Mouse (Mus musculus): ENCODE measurements around the gene Gpc6.

Gene Gpc6

DNA sequence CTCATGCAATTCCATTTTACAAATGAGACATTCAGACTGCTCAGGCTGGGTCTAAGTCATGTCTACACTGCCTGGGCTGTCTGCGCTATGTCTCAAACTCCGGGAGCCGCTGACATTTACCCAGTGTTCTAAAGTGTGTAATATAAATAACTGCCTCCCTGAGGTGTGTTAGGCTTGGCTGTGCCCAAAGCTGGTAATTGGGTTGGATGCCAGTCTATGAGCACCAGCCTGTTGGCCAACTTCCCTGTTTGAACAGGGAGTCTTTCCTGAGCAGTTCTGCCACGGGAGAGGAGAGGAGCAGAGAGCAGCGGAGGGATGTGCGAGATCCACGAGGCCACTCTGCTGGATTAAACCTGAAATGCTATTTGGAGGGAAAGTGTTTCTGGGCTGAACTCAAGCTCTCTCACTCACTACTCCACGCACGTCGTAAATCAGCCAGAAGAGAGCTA is 785.4 kb downstream of the Gpc6 start:
- no peak for DNase-seq (ENCODE audit: low spot score)

DNA sequence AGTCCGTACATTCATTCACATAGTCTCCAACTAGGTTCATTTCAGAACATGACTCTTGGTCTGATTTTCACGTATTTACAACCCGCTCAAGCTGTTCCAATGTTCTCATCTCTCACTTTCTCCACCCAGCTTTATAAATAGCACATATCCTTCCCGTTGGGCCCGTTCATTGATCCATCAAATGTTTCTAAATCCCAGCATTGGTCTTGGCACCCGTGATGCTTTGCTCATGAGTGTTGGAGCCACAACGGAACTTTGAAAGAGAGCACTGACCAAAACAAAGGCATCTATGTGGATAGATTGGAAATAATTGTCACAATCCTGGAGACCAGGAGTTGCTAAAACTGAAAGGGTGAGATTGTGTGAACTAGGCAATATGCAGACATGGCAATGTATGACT is 787.2 kb downstream of the Gpc6 start:
- no peak for DNase-seq (ENCODE audit: low spot score)

DNA sequence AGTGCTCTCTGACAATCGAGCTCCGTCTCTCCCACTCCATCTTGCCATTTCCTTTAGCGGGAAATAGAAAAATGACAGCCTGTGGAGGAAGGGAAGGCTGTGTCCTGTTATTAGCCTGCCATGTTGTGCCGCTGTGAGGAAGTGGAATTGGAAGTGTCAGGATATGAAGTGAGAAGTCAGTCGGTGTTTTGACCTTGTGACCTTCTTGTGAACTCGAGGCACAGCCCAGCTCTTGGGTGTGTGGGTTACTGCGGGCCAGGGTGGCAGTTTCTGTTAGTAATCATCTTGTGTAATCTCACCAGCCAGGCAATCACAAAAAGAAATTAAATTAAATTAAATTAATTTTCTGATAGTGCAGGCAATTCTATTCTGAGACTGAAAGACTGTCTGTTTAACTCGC is 789.0 kb downstream of the Gpc6 start:
- DNase-seq (ENCODE audit: low spot score): no peak

DNA sequence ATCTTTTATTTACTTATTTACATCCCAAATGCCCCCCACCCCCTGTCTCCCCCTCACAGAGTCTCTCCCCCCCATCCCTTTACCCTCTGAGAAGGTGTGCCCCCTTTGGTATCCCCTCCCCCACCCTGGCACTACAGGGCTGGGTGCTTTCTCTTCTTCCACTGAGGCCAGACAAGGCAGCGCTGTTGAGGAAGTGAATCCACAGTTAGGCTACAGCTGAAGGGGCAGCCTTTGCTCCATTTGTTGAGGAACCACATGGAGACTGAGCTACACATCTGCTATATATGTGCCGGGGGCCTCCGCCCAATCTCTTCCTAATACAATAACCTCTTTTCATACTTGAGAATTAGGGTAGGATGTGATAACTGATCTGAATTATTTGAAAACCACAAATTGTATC is 791.2 kb downstream of the Gpc6 start:
- no peak for DNase-seq (ENCODE audit: low spot score)

DNA sequence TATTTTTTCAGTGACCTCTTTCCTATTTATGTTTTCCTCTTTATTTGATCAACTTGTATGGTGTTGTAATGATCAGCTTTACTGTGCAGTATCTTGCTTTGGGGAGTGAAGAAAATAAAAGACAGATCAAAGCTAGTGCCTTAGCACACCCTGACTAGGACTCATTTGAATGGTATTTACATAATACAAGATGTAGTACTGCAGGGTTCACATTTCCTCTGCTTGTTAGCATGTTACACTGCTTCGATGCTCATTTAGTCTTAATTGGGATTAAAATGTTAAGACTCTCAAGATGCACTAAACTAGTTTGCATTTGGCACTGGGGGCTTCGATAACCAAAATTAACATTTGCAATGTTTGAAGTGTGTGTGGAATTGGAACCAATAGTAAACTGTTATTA is 803.6 kb downstream of the Gpc6 start:
- DNase-seq (ENCODE audit: low spot score): no peak

DNA sequence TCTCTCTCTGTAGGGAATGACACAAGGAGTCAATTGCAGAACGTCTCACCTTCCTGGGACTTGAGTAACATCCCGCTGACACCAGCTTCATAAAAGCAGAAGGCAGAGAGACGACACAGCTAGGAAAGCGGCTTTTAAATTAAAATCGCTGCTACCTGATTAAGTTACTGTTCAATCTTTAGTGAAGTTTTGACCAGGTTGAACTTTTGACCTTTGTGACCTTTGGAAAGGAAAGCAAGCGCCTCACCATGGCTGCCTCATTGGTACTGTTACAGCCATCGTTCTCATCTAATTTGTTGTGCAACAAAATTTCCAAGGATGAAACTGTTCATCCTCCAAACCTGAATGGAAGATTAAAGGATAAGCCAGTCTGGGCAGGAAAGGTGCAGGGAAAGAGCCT is 830.1 kb downstream of the Gpc6 start:
- DNase-seq (ENCODE audit: low spot score): no peak

DNA sequence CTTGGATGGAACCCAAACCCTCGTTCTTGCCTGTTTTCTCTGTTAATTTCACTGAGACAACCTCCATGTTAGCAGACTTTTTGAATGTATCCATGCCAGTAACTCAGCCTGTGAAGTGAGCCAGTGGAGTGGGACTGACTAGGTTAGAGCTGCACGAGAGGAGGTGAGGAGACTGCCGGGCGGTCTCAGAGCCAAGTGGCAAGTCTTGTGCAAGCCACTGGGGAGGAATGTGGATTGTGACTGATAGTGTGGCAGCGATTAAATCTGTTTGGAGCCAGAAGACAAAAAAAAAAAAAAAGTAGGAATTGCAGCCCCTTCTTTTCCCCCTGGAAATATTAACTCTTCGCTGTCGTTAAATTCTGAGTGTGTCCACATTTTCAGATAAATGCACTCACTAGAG is 831.4 kb downstream of the Gpc6 start:
- DNase-seq (ENCODE audit: low spot score): no peak

DNA sequence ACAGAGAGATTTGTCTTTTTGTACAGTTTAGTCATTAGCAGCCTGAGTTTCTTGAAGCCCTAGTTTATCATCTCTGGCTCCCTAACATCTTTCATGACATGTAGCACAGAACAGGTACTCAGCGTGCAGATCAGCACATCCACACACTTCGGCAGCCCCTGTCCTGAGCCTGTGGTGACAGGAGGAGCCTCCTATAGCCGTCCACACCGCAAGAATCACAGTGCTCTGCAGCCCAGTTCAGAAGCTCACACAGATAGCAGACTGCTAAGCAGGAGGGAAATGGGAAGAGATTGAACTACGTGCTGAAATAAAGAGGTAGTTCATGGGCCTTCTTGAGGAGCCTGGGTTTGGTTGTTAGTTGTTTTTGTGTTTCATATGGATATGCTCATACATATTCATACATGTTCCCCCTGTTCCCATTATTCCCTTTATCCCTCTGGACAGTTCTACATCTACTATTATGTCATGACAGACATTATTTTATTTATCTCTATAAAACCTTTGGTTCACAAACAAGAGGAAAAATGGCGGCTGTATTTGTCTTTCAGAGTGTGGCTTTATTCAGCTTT is 832.8 kb downstream of the Gpc6 start:
- no peak for DNase-seq (ENCODE audit: low spot score)

DNA sequence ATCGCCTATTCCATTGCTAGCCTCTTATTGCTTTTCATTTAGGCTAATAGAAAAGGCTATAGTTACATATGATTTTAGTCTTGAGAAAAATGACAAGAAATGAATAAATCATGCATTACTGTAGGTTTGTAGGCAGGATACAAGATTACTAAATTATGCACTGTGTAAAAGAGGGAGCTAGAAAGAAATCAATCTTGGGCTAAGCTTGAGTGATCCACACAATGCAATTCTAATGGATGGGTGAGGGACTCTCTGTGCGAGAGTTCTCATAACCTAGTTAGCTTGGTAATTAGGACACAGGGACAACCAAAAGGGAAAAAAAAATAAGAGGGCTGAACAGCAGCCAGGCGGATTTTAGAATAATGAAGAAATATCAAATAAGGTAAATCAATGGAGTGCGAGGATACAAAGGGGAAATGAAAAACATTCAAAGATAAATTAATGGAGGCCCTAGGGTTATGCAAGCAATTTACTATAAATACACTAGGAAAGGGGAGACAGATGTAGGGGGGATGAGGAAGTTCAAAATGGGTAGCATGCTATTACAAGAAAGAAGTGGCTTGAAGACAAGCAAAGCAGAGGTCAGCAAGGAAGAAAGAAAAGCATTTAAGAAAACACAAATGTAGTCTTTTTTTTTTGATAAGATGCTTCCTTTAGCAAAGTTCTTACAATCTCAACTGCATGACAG is 835.9 kb downstream of the Gpc6 start:
- DNase-seq (ENCODE audit: low spot score): no peak

DNA sequence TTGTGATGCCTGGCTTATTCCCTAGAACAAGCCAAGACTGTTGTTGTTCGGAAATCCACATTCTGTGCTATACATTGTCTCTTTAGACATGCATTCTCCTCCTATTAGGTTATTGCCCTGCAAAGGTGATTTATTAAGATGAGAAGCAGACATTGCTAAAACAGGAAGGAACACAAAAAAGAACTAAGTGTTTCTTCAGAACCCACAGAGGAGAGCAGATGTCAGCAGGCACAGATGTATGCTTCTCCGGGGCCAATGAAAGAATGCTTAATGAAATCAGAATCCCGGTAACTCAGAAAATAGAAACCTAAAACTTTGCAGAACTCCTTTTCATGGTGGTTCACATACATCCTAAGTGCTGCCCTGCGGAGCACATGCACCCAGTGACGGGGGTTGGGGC is 837.8 kb downstream of the Gpc6 start:
- no peak for DNase-seq (ENCODE audit: low spot score)

DNA sequence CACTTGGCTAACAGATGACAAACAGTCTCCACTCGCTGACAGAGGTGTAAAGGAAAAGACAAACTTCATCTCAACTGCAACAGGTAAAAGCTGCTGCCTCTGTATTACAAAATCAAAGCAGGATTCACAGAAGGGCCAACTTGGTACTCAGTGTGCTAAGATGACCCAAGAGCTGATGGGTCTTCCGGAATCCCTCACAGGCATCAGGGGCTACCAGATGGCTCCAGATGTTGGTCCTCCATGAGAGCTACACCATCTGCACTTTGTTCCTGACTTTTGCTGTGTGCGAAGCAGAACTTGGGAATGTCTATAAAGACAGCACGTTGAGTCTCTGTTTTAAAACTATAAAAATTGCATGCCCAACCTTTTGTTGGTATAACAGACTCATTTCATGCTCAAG is 842.7 kb downstream of the Gpc6 start:
- DNase-seq (ENCODE audit: low spot score): no peak

DNA sequence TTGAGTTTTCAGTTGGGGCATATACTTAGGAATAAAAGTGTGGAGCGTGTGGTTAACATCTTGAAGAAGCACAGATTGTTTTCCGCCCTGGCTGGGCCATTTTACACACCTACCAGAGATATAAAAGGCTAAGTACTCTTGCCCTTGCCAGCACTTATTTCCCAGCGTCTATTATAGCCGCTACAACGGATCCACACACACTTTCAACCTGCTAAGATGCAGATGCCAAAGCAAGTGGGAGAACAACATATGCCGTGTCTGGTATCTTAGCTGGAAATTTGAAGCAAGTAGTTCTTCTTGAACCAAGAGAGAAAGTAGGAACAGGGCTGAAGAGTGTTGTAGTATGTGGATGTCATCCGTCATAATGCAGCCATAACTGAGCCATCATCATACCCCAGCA is 843.6 kb downstream of the Gpc6 start:
- no peak for DNase-seq (ENCODE audit: low spot score)

DNA sequence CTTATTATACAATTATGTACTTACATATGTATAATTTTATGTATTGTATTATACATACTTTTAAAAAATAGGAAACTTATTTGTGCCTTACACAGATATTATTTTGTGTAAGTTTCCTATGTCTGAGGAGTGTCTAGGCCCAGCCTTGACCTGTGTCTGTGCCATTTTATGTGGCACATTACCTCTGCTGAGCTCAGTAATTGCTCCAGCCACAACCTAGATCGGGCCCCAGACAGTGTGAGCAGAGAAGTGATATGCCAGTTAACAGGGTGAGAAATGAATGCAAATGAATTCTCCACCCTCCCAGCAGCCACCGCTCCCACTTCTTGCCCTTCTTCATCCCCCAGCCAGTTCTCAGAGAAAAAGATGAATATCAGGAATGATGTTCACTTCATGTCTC is 848.3 kb downstream of the Gpc6 start:
- DNase-seq (ENCODE audit: low spot score): no peak

DNA sequence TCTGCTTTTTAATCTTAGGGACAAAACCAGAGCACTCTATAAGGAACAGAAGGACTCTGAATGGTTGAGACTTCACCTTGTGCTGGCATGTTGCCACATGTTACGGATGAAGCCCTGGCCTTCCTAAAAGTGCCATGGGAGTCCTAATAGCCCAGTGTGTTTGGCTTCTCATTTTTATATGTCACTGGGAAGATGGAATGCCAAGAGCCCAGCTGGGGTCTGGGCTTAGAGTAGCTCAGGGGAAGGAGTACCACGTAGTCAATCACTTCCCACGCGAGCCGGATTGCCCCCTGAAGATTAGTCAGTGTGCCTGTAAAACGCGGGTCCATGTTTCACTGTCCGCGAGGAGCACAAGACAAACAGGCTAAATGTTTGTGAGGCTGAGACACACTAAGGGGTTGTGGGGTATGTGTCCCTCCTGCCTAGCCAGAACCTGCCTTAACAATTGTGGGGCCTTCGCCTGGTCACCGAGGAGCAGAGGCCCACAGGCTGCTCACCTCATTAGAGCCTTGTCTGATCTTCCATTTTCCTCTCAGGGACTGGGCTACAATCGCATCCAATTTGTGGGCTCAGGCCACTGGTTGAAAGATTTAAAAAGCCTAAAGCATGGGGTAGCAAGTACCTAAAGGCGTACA is 852.9 kb downstream of the Gpc6 start:
- DNase-seq (ENCODE audit: low spot score): no peak

DNA sequence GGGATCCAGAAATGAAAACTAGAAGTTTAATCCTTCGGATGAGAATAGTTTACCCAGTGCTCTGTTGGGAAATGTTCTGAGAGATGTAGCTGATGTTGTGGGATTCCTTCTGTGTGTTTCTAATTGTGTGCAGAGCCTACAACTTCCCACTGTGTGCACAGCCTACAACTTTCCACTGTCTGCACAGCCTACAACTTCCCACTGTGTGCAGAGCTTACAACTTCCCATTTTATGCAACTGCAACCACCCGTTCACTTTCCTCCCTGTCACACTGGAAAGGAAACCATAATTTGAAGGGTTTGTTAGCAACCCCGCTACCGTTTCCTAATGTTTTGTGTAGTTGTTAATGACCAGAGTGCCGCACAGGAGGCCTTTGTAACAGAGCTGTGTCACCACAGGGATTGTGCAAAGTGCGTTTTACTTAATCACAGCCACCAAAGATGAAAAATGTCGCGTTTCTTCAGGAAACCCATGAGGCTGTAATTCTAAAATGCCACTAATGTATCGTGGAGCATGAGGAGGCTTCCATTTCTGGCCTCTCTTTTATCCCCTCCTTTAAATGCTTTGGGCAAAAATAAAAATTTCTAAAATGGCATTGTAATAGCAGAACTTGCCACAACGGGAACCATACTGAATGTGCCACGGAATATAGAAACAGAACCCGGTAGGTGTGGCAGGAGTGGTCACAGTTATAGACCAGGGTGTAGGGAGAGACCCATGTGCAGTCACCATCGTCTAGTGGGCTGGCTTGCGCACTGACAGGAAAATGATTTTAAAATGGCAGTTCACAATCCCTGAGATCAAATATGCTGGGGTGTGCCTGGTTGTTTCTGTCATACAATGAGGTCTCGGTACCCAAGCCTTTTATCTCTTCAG is 853.7 kb downstream of the Gpc6 start:
- no peak for DNase-seq (ENCODE audit: low spot score)

DNA sequence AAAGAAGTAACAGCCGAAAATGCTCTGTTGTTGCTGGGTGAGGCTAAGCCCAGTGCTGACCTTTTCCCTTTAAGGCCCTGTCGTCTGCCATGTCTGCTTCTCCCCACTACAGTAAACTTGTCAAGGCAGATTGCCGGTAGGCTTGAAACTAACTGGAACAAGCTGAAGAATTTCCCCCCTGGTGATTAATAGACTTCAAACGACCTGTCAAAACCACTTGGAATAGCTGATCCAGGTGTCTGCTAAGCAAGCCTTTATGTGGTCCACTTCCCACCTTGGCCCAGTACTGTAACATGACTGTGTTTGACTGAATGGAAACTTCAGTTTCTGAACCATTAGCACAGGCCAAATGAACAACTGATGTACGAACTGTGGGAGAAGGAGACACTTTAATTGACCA is 856.6 kb downstream of the Gpc6 start:
- no peak for DNase-seq (ENCODE audit: low spot score)

DNA sequence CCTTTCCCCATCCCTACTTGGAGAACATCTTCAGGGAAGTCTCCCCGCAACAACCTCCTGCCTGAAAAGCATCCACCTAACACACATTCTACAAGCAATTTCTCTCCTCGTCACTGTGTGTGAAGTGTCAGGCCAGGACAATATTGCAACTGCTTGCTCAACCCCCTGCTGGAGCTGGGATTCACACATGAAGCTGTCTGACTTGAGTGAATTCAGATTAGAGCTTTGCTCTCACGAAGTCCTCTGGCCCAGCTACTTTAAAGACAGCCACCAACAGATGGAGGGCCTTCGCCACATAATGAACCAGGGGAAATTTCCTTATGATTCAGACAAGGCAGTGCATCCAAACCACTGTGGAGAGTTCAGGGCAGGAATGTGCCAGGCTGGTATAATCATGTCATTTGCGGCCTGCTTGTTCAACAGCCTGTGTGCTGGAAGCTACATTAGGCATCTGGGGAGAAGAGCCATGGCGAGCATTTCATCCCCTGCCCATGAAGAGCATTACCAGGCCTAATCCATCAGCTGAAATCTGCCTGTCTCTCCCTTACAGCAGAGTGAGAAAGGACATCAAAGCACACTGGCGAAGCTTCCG is 858.7 kb downstream of the Gpc6 start:
- no peak for DNase-seq (ENCODE audit: low spot score)

DNA sequence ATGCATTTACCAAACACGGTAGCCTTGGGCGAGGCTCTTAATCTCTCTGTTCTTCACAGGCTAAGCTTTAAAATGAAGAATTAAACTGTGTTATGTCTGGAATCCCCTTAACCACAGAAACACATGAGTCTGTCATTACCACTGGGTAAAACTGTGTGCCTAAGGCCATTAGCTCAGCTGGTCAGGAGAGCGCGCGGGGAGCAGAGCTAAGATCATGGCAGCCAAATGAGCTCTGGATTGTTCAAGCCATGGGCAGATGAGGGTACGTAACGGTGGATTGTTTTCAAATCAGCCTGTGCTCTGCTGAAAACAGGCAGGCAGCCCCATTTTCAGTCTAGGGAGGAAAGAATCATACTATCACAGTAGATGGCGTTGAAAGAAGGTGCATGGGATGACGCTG is 859.8 kb downstream of the Gpc6 start:
- no peak for DNase-seq (ENCODE audit: low spot score)

DNA sequence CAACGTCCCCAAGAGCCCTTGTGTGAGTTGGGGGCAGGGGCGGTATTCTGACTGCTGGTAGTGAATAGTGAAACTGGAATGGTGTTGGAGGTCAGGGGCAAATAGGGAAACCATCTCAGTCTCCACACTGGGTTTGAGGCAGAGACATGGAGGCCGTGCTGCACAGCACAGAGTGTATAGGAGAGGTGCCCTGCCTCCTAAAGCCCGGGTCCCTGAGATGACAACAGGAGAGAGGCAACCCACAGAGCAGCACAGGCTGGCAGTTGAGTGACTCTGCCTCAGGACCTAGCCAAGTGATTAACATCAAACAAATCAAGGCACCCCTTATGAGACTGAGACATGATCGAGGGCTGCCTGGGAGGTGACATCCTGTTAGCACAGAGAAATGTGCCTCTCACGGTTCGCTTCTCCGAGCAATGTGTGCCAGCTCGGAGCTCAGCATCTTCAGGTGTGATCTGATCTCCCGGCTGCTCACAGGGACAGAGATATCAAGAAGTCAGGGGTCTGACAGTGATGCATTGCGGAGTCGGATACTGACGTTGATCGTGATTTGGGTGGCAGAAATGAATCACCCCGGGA is 860.5 kb downstream of the Gpc6 start:
- DNase-seq (ENCODE audit: low spot score): no peak

DNA sequence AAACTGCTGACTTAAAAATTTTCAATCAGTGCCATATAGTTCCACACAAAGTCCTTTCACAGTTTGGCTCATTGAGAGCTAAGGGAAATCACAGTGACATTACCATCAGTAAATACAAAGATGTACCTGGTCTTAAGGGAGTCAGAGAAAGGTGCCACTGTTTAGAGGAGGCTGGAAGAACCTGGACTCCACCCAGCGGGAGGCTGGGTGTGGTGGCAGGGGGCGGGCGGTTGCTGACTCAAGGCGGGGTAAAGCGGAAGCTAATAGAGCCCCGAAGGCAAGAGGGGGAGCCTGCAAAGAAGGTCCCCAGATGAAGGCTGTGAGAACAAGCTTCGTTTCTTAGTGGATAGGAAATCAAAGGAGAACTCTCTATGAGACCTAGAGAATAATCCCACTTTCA is 861.5 kb downstream of the Gpc6 start:
- no peak for DNase-seq (ENCODE audit: low spot score)

DNA sequence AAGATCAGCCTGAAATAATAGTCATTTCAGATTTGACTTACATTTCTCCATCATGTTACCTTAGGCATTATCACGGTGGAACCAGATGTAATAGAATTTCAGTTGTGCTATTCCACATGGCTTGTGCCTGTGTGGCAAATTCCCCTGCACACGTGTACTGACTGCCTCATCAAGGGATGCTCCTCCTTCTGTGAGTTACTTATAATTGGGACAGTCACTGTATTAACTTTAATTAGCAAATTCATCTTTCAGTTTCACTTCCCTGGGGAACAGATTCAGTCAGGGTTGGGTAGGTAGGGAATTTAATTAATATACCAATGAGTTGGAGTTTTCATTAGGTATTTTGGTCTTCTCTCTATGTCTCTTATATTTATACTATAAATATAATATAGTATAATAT is 869.8 kb downstream of the Gpc6 start:
- no peak for DNase-seq (ENCODE audit: low spot score)

DNA sequence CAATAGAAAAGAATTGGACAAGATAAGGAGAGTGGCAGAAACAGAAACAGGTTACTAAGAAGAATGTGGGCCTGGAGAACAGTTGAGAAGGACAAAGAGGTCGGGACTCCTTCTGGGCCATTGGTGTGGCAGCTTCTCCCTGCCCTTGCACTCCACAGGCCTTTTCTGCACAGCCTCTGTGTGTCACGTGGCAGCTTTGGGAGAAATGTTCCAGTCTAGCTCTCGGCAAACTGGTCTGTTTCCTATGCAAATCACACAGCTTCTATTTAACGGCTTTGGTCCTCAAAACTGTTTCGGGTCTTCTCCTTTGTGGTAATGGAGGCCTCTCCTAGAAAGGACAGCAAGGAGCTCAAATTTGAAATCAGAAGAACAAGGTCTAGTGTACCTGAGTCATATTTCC is 871.5 kb downstream of the Gpc6 start:
- DNase-seq (ENCODE audit: low spot score): no peak

Data from ovary, postnatal 36 days (tissue).